Mouse (Mus musculus) liver, adult 2 months (tissue): Measurements from ENCODE around the gene Spata22.

Source experiments
- CTCF ChIP-seq: fragments of 200-500 bp; IDR thresholded peaks from 2 replicates; pipeline ENCODE4 v1.5.1; 2011; ENCODE audit warnings: low read depth, low read length, control low read depth
- POLR2A ChIP-seq: fragments of 200-500 bp; IDR thresholded peaks from 2 replicates; pipeline ENCODE4 v1.6.1; 2011; ENCODE audit warnings: low read length, control low read depth; ENCODE audit not compliant: insufficient read depth; ENCODE audit errors: extremely low read depth

DNA sequence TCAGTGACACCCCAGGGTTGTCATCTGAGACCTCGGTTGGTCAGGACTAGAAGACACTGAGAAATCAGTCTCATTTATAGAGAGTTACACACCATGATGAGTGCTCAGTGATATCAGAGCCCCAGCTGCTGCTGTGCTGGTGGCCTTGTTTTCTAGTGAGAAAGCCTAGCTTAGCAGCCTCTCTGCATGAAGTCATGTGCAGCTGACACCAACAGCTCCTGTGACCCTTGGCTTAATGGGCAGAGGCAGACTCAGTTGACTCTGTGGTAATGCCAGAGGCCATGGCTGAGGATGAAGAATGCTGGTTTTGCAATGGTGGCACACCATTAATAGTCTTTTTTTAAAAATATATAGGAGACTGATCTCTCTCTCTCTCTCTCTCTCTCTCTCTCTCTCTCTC, 39.9 kb upstream of the Spata22 start:
- TF ChIP-seq POLR2A (no peak), CTCF (no peak)
